Mouse (Mus musculus): ENCODE results near the gene Fam189a1. TPM values are rescaled to one million over a fixed set of nuclear protein-coding genes. Genes with fewer than 3 reads are reported as not detected.

Gene Fam189a1
- polyA plus RNA-seq, 1 experiment from 2014 or later = 0.65 TPM

DNA sequence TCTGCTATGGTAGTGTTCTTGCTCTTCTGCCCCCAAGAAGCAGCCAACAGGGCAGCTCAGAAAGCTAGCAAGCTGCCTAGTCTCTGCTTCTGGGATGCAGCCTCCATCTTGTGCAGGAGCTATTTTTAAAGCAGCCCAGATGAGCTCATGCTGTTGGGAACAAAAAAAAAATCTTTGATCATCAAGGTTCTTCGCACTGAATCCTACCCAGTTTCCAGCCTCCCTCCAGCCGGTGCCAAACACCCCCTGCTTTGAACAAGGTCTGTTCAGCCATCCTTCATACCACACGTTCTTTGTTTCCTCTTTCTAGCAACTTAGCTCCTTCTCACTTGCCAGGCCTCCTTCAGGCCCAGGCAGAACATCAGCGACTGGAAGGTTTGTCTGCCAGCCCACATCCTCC, 376.9 kb downstream of the Fam189a1 start:
- Histone ChIP-seq H3K4me3 (ENCODE audit: low read length) (no peak overlapping the region), H3K4me1 (ENCODE audit: control insufficient read depth, insufficient read depth, low read length) (no peaks in the 10 kb centered on the region), H3K27me3 (ENCODE audit: control insufficient read depth, insufficient read depth, low read length) (no peaks in the 10 kb centered on the region), H3K9ac (ENCODE audit: low read depth, low read length) (no peak overlapping the region), H3K4me2 (replicated peaks; ENCODE audit: low read depth, low read length) (no peak overlapping the region), H3K9me3 (ENCODE audit: control insufficient read depth, low read length) (no peaks in the 10 kb centered on the region), H3K36me3 (ENCODE audit: control insufficient read depth, insufficient read depth, low read length) (no peaks in the 10 kb centered on the region), H3K27ac (ENCODE audit: low read depth, low read length) (no peak overlapping the region)
- ATAC-seq (ENCODE audit: low FRiP score, low TSS enrichment) = no peak
- 79% methylated on average over 4 of the region's 4 CpGs for WGBS

DNA sequence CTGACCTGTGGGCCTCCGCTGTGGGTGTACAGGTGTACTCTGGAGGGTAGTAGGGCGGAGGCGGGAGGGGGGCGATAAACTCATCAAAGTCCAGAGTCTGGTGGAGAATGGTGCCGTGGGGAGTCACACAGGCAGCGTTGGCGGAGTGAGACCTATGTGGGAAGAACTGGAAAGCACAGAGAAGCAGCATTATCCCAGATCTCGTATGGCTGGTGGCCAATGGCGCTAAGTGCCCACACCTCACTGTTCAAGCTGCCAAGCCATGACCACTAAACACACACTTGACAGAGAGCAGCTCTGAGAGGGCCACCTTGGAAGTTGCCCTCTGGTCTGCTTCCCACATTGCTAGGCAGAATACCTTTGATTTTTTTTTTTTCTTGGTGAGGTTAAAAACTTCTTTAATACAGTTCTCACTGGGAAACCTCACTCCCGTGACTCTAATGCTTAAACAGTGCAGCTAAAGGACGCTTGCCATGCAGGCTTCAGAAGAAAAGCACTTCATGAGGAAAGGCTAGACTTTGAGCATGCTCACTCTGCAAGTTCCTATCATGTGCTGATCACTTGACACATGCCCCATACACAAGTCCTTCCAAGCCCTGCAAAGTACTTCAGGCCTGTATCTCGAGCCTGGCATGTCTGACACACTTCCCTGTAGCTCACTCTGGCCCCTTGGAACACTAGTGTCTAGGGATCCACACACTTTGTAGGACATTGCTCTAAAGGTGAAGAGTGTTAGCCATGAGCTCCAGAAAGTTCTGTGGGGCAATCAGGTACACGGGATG, 379.5 kb downstream of the Fam189a1 start:
- ATAC-seq (ENCODE audit: low FRiP score, low TSS enrichment) = no peak
- Histone ChIP-seq H3K4me1 (ENCODE audit: control insufficient read depth, insufficient read depth, low read length) (no peaks in the 10 kb centered on the region), H3K9me3 (ENCODE audit: control insufficient read depth, low read length) (no peaks in the 10 kb centered on the region), H3K27ac (ENCODE audit: low read depth, low read length) (no peak overlapping the region), H3K4me2 (replicated peaks; ENCODE audit: low read depth, low read length) (no peak overlapping the region), H3K4me3 (ENCODE audit: low read length) (no peak overlapping the region), H3K36me3 (ENCODE audit: control insufficient read depth, insufficient read depth, low read length) (no peaks in the 10 kb centered on the region), H3K27me3 (ENCODE audit: control insufficient read depth, insufficient read depth, low read length) (no peaks in the 10 kb centered on the region), H3K9ac (ENCODE audit: low read depth, low read length) (no peak overlapping the region)
- WGBS = 86% methylated on average over 13 of the region's 13 CpGs

DNA sequence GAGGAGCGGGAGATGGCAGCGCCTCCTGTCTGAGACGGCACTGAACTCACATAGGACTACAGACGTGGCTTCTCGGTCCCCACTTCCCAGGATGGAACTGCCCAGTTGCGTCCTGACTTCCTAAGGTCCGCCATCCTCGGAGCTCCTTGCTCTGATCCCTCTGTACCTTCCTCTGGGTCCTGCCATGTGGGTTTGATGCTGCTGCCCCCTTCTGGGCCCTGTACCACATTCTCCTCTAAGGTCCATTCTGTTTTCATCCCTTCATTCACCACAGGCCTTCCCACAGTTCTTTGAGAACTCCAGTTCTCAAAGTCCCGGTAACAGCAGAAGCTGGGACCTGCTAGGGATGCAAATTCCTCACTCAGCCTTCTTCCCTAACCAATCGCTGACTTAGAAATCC, 382.9 kb downstream of the Fam189a1 start:
- Histone ChIP-seq H3K4me2 (replicated peaks; ENCODE audit: low read depth, low read length) (no peak overlapping the region), H3K9ac (ENCODE audit: low read depth, low read length) (no peak overlapping the region), H3K27ac (ENCODE audit: low read depth, low read length) (no peak overlapping the region), H3K36me3 (ENCODE audit: control insufficient read depth, insufficient read depth, low read length) (no peaks in the 10 kb centered on the region), H3K4me3 (ENCODE audit: low read length) (no peak overlapping the region), H3K27me3 (ENCODE audit: control insufficient read depth, insufficient read depth, low read length) (no peaks in the 10 kb centered on the region), H3K9me3 (ENCODE audit: control insufficient read depth, low read length) (no peaks in the 10 kb centered on the region), H3K4me1 (ENCODE audit: control insufficient read depth, insufficient read depth, low read length) (no peaks in the 10 kb centered on the region)
- WGBS = 49% methylated on average over 10 of the region's 10 CpGs
- ATAC-seq (ENCODE audit: low FRiP score, low TSS enrichment) = no peak

DNA sequence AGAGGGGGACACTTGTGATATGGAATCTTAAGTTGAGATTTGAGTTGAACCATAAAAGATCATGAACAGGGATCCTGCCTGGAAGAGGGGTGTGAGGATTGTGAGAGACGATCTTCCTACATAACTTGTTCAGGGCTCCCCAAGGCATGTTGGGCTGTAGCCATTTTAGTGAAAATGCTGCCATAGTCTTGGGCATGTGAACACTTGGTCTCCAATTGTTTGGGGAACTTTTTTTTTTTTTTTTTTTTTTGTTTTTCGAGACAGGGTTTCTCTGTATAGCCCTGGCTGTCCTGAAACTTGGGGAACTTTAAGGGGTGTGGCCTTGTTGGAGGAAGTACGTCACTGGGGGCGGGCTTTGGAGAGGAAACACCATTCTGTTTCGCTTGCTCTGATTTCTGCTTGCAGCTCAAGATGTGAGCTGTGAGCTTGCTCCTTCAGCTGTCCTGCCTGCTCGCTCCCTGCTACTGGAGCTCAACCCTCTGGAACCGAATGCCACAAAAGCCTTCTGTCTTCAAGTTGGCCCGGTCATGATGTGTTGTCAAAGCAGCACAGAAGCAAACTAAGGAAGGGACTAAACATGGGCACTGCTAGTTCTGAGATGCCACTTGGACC, 385.5 kb downstream of the Fam189a1 start:
- Histone ChIP-seq H3K9me3 (ENCODE audit: control insufficient read depth, low read length) (no peaks in the 10 kb centered on the region), H3K4me3 (ENCODE audit: low read length) (peak overlapping the region; percentile 9; the same call in 1 of the 2 replicates), H3K27ac (ENCODE audit: low read depth, low read length) (no peak overlapping the region), H3K27me3 (ENCODE audit: control insufficient read depth, insufficient read depth, low read length) (no peaks in the 10 kb centered on the region), H3K9ac (ENCODE audit: low read depth, low read length) (no peak overlapping the region), H3K36me3 (ENCODE audit: control insufficient read depth, insufficient read depth, low read length) (no peaks in the 10 kb centered on the region), H3K4me1 (ENCODE audit: control insufficient read depth, insufficient read depth, low read length) (no peaks in the 10 kb centered on the region), H3K4me2 (replicated peaks; ENCODE audit: low read depth, low read length) (peak overlapping the region; percentile 31; the same call in 1 of the 2 replicates)
- 51% methylated on average over 8 of the region's 8 CpGs for WGBS
- ATAC-seq (ENCODE audit: low FRiP score, low TSS enrichment) = peak; percentile 53; the same call in 1 of the 2 replicates

DNA sequence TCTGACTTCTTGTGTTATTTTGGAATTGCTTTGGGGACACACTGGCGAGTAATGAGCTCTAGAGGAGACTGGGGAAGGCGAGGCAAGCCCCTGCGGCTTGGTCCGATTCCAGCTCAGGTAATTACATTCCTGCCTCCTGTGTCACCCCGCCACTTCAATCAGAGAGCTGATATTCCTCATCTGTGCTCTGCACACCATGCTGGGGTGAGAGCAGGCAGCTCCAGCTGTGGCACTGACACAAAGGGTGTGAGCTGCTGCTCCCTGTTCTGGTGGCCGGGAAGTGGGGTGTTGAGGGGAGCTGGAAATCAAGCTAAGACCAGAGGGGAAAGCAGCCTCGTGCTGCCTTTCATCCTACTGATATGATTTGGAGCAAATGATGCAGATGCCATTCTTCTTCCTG, 386.6 kb downstream of the Fam189a1 start:
- H3K27ac ChIP-seq (ENCODE audit: low read depth, low read length) = no peak overlapping the region
- no peak overlapping the region for H3K9ac ChIP-seq (ENCODE audit: low read depth, low read length)
- H3K4me1 ChIP-seq (ENCODE audit: control insufficient read depth, insufficient read depth, low read length) = no peaks in the 10 kb centered on the region
- no peak overlapping the region for H3K4me2 ChIP-seq (replicated peaks; ENCODE audit: low read depth, low read length)
- H3K36me3 ChIP-seq (ENCODE audit: control insufficient read depth, insufficient read depth, low read length) = no peaks in the 10 kb centered on the region
- no peaks in the 10 kb centered on the region for H3K27me3 ChIP-seq (ENCODE audit: control insufficient read depth, insufficient read depth, low read length)
- 59% methylated on average over 7 of the region's 7 CpGs for WGBS
- H3K9me3 ChIP-seq (ENCODE audit: control insufficient read depth, low read length) = no peaks in the 10 kb centered on the region
- no peak for ATAC-seq (ENCODE audit: low FRiP score, low TSS enrichment)
- no peak overlapping the region for H3K4me3 ChIP-seq (ENCODE audit: low read length)

DNA sequence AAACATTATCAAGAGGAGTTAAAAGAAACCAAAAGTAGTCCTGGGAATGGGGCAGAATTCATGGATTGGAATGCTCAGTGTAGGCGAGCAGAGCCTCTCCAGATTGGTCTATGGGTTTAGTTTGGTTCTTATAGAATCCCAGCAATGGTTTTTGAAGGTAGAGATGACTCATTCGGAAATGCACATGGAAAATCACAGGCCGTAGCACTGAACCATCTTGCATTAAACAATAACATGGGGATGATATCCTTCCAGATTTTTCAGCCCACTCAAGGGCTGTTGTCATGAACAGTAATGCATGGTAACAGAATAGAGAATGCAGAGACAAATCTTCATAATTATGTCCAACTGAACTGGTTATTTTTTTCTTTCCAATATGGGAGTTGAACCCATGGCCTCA, 390.8 kb downstream of the Fam189a1 start:
- no peaks in the 10 kb centered on the region for H3K36me3 ChIP-seq (ENCODE audit: control insufficient read depth, insufficient read depth, low read length)
- H3K9ac ChIP-seq (ENCODE audit: low read depth, low read length) = no peak overlapping the region
- H3K9me3 ChIP-seq (ENCODE audit: control insufficient read depth, low read length) = no peaks in the 10 kb centered on the region
- H3K4me1 ChIP-seq (ENCODE audit: control insufficient read depth, insufficient read depth, low read length) = no peaks in the 10 kb centered on the region
- no peaks in the 10 kb centered on the region for H3K27me3 ChIP-seq (ENCODE audit: control insufficient read depth, insufficient read depth, low read length)
- H3K27ac ChIP-seq (ENCODE audit: low read depth, low read length) = no peak overlapping the region
- no peak overlapping the region for H3K4me2 ChIP-seq (replicated peaks; ENCODE audit: low read depth, low read length)
- 85% methylated on average over 3 of the region's 3 CpGs for WGBS
- no peak for ATAC-seq (ENCODE audit: low FRiP score, low TSS enrichment)
- H3K4me3 ChIP-seq (ENCODE audit: low read length) = no peak overlapping the region

DNA sequence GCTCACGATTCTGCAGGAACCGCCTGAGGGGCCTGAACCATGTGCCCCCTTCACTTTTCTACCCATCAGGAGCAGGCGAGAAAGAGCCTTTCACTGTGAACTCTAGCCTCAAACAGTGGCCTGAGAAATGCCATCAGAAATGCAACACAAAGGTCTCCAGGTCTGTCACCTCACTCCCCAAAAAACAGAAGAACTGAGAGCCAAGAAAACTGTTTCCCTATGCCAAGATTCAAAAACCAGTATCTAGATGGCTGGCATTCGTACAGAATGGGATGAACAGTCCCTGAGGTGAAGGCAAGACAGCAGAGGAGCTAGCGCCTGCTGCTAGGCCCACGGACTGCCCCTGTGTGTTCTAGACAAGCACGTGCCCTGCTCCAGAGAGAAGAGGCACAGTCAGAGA, 401.2 kb downstream of the Fam189a1 start:
- Histone ChIP-seq H3K27ac (ENCODE audit: low read depth, low read length) (no peak overlapping the region), H3K9ac (ENCODE audit: low read depth, low read length) (no peak overlapping the region), H3K27me3 (ENCODE audit: control insufficient read depth, insufficient read depth, low read length) (no peaks in the 10 kb centered on the region), H3K36me3 (ENCODE audit: control insufficient read depth, insufficient read depth, low read length) (no peaks in the 10 kb centered on the region), H3K4me2 (replicated peaks; ENCODE audit: low read depth, low read length) (no peak overlapping the region), H3K4me1 (ENCODE audit: control insufficient read depth, insufficient read depth, low read length) (no peaks in the 10 kb centered on the region), H3K9me3 (ENCODE audit: control insufficient read depth, low read length) (no peaks in the 10 kb centered on the region), H3K4me3 (ENCODE audit: low read length) (no peak overlapping the region)
- ATAC-seq (ENCODE audit: low FRiP score, low TSS enrichment) = no peak
- WGBS = 86% methylated on average over 7 of the region's 7 CpGs

DNA sequence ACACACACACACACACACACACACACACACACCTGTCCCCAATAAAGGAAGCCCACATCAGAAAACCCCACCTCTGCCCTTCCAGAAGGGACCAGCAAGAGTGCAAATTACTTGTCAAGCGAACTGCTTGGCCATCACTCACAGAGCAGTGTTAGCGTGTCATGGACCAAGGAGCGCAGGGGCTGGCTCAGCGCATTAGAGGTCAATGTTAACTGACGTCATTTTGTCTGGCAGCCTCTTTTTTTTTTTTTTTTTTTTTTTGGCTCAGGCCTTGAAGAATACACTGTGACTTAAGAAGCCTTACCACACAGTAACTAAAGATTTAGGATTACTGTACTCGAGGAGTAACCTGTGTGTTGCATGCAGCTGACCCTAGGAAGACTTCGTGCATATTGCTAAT, 402.2 kb downstream of the Fam189a1 start:
- Histone ChIP-seq H3K9me3 (ENCODE audit: control insufficient read depth, low read length) (no peaks in the 10 kb centered on the region), H3K36me3 (ENCODE audit: control insufficient read depth, insufficient read depth, low read length) (no peaks in the 10 kb centered on the region), H3K27me3 (ENCODE audit: control insufficient read depth, insufficient read depth, low read length) (no peaks in the 10 kb centered on the region), H3K4me3 (ENCODE audit: low read length) (no peak overlapping the region), H3K4me2 (replicated peaks; ENCODE audit: low read depth, low read length) (no peak overlapping the region), H3K4me1 (ENCODE audit: control insufficient read depth, insufficient read depth, low read length) (no peaks in the 10 kb centered on the region), H3K9ac (ENCODE audit: low read depth, low read length) (no peak overlapping the region), H3K27ac (ENCODE audit: low read depth, low read length) (no peak overlapping the region)
- 25% methylated on average over 7 of the region's 7 CpGs for WGBS
- peak; percentile 50; the same call in 1 of the 2 replicates for ATAC-seq (ENCODE audit: low FRiP score, low TSS enrichment)

DNA sequence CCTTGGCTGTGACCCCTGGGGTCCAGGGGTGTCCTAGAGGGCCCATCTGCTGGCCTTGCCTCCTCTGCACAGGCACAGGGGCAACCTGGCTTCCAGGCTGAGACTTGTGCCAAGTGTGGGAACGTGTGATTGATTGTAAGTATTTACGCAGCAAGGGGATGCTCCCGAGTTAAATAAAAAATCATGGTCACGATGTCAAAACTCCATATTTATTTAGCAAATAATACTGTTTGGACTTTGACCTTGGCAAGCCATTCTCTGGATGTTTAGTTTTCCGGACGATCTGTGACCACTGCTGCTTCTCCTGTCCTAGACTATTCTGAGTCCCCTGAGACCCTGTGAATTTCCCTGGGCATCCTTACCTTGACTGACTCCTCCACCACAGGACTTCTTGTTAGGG, 402.7 kb downstream of the Fam189a1 start:
- no peak for ATAC-seq (ENCODE audit: low FRiP score, low TSS enrichment)
- H3K27me3 ChIP-seq (ENCODE audit: control insufficient read depth, insufficient read depth, low read length) = no peaks in the 10 kb centered on the region
- no peak overlapping the region for H3K4me2 ChIP-seq (replicated peaks; ENCODE audit: low read depth, low read length)
- no peaks in the 10 kb centered on the region for H3K4me1 ChIP-seq (ENCODE audit: control insufficient read depth, insufficient read depth, low read length)
- 29% methylated on average over 6 of the region's 6 CpGs for WGBS
- H3K4me3 ChIP-seq (ENCODE audit: low read length) = no peak overlapping the region
- no peaks in the 10 kb centered on the region for H3K36me3 ChIP-seq (ENCODE audit: control insufficient read depth, insufficient read depth, low read length)
- no peaks in the 10 kb centered on the region for H3K9me3 ChIP-seq (ENCODE audit: control insufficient read depth, low read length)
- no peak overlapping the region for H3K9ac ChIP-seq (ENCODE audit: low read depth, low read length)
- no peak overlapping the region for H3K27ac ChIP-seq (ENCODE audit: low read depth, low read length)
